Mouse (Mus musculus): ENCODE results near the gene Eif4e2. TPM values are rescaled to one million over a fixed set of nuclear protein-coding genes. Genes with fewer than 3 reads are reported as not detected.

Eif4e2 gene
- polyA plus RNA-seq, 1 experiment from 2014 or later: 131 TPM

DNA sequence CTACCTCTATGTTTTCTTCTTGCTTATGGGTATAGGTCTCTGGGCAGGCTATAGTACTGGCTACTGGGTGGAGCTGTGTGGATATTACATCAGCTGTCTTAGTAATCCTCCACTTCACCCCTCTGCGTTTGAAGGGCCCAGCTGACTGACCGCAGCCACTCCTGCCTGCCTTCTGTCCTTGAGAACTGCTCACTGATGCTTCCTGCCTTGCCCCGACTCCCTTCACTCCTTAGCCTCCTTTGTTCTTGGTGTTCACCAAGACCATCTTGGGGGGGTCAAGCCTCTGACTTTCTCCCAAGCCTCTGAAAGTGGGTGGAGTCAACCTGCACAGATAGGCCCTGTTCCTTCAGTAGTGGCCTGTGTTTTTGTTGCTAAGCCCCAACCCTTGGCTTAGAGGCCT is 58.7 kb downstream of the Eif4e2 start:
- 56% methylated on average over 3 of the region's 3 CpGs for WGBS
- H3K4me2 ChIP-seq (ENCODE audit: low read length): no peak overlapping the region

DNA sequence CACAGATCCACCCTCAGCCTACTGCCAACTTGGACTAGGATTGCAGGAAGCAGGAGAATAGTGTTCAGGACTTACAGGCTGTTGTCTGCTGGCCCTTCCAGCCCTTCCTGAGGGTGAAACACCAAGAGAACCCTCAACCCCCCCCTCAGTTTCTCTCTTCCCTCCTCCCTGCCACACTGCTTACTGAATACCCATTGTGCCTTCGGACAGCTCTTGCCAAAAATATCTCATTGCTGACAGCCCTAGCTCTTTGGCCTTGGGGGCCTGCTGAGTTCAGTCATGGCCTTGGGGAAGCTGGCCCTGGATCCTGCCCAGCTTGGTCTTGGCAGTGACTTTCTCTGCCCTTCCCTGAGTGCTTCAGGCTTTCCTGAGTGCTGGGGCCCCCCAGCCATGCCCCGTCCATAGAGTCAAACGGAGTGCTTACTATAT is 59.8 kb downstream of the Eif4e2 start:
- H3K4me2 ChIP-seq (ENCODE audit: low read length): no peak overlapping the region
- H3K4me3 ChIP-seq (ENCODE audit: low read depth, low read length): no peak overlapping the region
- H3K9ac ChIP-seq (ENCODE audit: low read length): no peak overlapping the region
- peaks cover 8% of the 10 kb centered on the region; the same call in 1 of the 2 replicates for H3K4me1 ChIP-seq (replicated peaks; ENCODE audit: control insufficient read depth, insufficient read depth, low read length)
- ATAC-seq (replicated peaks; ENCODE audit: low FRiP score, low TSS enrichment, low read depth) (no peak), DNase-seq (ENCODE audit: low spot score) (no peak)
- no peak overlapping the region for H3K27ac ChIP-seq (ENCODE audit: low read depth)
- no peaks in the 10 kb centered on the region for H3K36me3 ChIP-seq (ENCODE audit: control insufficient read depth, insufficient read depth, low read length)
- H3K27me3 ChIP-seq (replicated peaks; ENCODE audit: control insufficient read depth, insufficient read depth, low read length): no peaks in the 10 kb centered on the region
- H3K9me3 ChIP-seq (ENCODE audit: control insufficient read depth, low read length): no peaks in the 10 kb centered on the region
- WGBS: 70% methylated on average over 3 of the region's 3 CpGs

More for the DNA sequence above, 58.7 kb downstream of the Eif4e2 start:
- Histone ChIP-seq H3K4me3 (ENCODE audit: low read depth, low read length) (no peak overlapping the region), H3K27ac (ENCODE audit: low read depth) (no peak overlapping the region), H3K9ac (ENCODE audit: low read length) (no peak overlapping the region), H3K27me3 (replicated peaks; ENCODE audit: control insufficient read depth, insufficient read depth, low read length) (peaks cover 8% of the 10 kb centered on the region), H3K36me3 (ENCODE audit: control insufficient read depth, insufficient read depth, low read length) (no peaks in the 10 kb centered on the region), H3K4me1 (replicated peaks; ENCODE audit: control insufficient read depth, insufficient read depth, low read length) (peaks cover 8% of the 10 kb centered on the region; the same call in 1 of the 2 replicates), H3K9me3 (ENCODE audit: control insufficient read depth, low read length) (no peaks in the 10 kb centered on the region)
- DNase-seq (ENCODE audit: low spot score): no peak
- no peak for ATAC-seq (replicated peaks; ENCODE audit: low FRiP score, low TSS enrichment, low read depth)

DNA sequence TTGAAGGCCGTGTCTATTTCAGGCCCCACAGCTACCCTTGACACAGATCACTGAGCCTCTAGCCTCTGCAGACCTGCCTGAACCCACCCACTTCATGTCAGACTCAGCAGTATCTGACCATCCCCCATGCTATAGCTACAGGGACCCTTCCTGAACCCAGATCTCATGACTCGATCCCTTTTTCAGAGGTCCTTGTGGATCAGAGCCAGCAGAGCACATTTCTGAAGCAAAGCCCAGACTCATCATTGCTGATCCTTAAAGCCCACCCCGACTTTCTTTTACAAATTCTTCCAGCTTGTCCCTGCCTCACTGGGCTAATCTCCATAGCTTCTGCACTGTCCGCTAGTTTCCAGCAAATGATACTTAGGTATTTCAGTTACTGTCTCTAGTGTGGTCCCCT is 60.4 kb downstream of the Eif4e2 start:
- ATAC-seq (replicated peaks; ENCODE audit: low FRiP score, low TSS enrichment, low read depth) (no peak), DNase-seq (ENCODE audit: low spot score) (no peak)
- no peak overlapping the region for H3K27ac ChIP-seq (ENCODE audit: low read depth)
- no peak overlapping the region for H3K4me3 ChIP-seq (ENCODE audit: low read depth, low read length)
- H3K9ac ChIP-seq (ENCODE audit: low read length): no peak overlapping the region
- H3K36me3 ChIP-seq (ENCODE audit: control insufficient read depth, insufficient read depth, low read length): no peaks in the 10 kb centered on the region
- H3K9me3 ChIP-seq (ENCODE audit: control insufficient read depth, low read length): no peaks in the 10 kb centered on the region
- H3K4me2 ChIP-seq (ENCODE audit: low read length): no peak overlapping the region
- 75% methylated on average over 4 of the region's 4 CpGs for WGBS
- no peaks in the 10 kb centered on the region for H3K27me3 ChIP-seq (replicated peaks; ENCODE audit: control insufficient read depth, insufficient read depth, low read length)
- peaks cover 8% of the 10 kb centered on the region; the same call in 1 of the 2 replicates for H3K4me1 ChIP-seq (replicated peaks; ENCODE audit: control insufficient read depth, insufficient read depth, low read length)

DNA sequence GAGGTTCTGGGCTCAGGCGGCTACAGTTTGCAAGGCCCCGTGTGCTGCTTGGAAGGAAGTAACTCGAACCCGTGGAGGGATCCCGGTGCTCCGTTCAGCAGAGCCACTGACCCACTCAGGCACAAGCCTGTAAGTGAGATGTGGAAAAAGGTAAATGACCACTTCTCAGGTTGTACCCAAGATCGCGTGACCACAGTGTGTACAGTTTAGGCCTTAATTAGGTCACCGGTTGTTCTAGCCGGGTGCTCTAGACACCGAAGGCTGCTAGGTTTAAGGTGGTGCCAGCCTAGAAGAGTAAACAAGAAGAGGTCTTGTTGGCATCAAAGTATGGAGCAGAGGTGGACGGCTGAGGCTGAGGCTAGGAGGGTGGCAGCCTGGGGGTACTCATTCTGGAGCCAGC is 61.4 kb downstream of the Eif4e2 start:
- H3K27ac ChIP-seq (ENCODE audit: low read depth): no peak overlapping the region
- no peak for DNase-seq (ENCODE audit: low spot score)
- WGBS: 89% methylated on average over 12 of the region's 12 CpGs
- H3K36me3 ChIP-seq (ENCODE audit: control insufficient read depth, insufficient read depth, low read length): no peaks in the 10 kb centered on the region
- no peak overlapping the region for H3K4me2 ChIP-seq (ENCODE audit: low read length)
- ATAC-seq (replicated peaks; ENCODE audit: low FRiP score, low TSS enrichment, low read depth): no peak
- H3K27me3 ChIP-seq (replicated peaks; ENCODE audit: control insufficient read depth, insufficient read depth, low read length): no peaks in the 10 kb centered on the region
- H3K9me3 ChIP-seq (ENCODE audit: control insufficient read depth, low read length): no peaks in the 10 kb centered on the region
- H3K9ac ChIP-seq (ENCODE audit: low read length): no peak overlapping the region
- no peak overlapping the region for H3K4me3 ChIP-seq (ENCODE audit: low read depth, low read length)
- peaks cover 8% of the 10 kb centered on the region; the same call in 1 of the 2 replicates for H3K4me1 ChIP-seq (replicated peaks; ENCODE audit: control insufficient read depth, insufficient read depth, low read length)

DNA sequence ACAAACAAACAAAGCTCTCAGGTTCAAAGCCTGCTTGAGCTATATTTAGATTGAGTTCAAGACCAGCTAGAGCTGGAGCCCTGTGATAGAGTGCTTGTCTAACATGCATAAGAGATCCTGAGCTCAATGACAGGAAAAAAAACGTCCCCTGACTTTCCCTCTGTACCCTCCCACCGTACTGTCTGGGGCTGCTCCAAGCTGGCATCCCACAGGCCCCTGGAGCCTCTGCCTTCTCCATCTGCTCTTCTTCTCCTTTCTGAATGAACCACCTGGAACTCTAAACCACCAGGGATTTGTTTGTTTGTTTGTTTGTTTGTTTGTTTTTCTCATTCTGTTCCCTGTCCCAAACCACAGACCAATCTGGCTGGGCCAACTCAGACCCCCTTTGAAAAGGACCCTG is 62.3 kb downstream of the Eif4e2 start:
- peaks cover 1% of the 10 kb centered on the region; the same call in 1 of the 2 replicates for H3K4me1 ChIP-seq (replicated peaks; ENCODE audit: control insufficient read depth, insufficient read depth, low read length)
- H3K36me3 ChIP-seq (ENCODE audit: control insufficient read depth, insufficient read depth, low read length): no peaks in the 10 kb centered on the region
- H3K9ac ChIP-seq (ENCODE audit: low read length): no peak overlapping the region
- no peak overlapping the region for H3K4me2 ChIP-seq (ENCODE audit: low read length)
- DNase-seq (ENCODE audit: low spot score): no peak
- ATAC-seq (replicated peaks; ENCODE audit: low FRiP score, low TSS enrichment, low read depth): no peak
- H3K27ac ChIP-seq (ENCODE audit: low read depth): no peak overlapping the region
- H3K4me3 ChIP-seq (ENCODE audit: low read depth, low read length): no peak overlapping the region
- WGBS: 63% methylated on average over 2 of the region's 2 CpGs
- H3K27me3 ChIP-seq (replicated peaks; ENCODE audit: control insufficient read depth, insufficient read depth, low read length): no peaks in the 10 kb centered on the region
- H3K9me3 ChIP-seq (ENCODE audit: control insufficient read depth, low read length): no peaks in the 10 kb centered on the region

DNA sequence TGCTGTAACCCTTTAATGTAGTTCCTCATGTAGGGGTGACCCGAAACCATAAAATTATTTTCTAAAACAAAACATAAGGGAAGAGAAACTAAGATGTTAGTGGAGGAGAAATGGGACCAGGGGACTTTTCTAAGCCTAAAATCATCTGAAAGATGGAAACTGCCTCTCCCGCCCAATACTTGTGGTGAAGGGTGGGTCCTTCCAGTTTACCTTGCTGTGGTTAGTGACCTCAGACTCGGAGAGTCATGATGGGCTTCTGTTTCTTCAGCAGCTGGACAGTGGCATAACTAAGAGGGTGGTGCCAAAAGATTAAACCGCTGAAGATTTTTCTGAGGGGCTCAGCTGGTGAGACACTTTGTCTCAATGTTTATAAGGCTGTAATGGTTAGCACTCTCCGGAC is 66.6 kb downstream of the Eif4e2 start:
- ATAC-seq (replicated peaks; ENCODE audit: low FRiP score, low TSS enrichment, low read depth): no peak
- Histone ChIP-seq H3K27ac (ENCODE audit: low read depth) (no peak overlapping the region), H3K4me1 (replicated peaks; ENCODE audit: control insufficient read depth, insufficient read depth, low read length) (no peaks in the 10 kb centered on the region)

DNA sequence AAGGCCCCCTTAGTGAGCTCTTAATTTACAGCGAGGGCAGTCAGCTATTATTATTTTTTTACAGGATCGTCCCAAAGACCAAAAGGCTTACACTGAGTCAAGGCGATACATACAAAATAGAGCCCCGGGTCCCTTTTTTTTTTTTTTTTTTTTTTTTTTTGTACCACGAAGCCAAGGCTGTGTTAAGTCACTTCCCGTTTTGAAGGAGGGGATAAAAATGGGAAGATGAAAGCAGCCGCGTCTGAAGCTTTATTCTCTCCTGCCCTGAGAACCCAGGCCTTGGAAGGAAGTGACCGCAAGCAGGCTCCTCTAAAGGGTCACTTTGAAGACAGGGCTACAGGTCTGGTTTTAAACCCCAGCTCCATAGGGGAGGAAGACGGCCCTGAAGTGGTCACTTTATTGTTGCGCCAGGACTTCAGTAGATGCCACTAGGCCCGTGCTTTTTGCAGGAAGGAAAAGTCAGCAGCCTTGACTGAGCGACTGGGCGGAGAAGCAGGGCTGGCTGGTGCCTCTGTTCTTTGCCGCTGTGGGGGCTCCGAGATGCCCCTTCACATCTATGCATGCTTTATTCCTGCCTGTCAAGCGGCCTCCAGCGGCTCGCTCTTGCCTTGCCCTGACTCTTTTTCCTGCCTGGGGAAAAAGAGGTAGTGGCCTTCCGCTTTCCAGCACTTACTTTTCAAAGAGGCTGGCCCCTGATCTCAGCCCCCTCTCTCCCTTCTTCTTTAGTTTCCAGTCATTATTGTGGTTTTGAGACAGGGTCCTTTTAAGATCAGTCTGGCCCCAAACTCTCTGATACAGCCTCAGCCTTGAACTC is 68.1 kb downstream of the Eif4e2 start:
- Histone ChIP-seq H3K27me3 (replicated peaks; ENCODE audit: control insufficient read depth, insufficient read depth, low read length) (no peaks in the 10 kb centered on the region), H3K4me2 (ENCODE audit: low read length) (no peak overlapping the region), H3K4me1 (replicated peaks; ENCODE audit: control insufficient read depth, insufficient read depth, low read length) (no peaks in the 10 kb centered on the region), H3K9me3 (ENCODE audit: control insufficient read depth, low read length) (no peaks in the 10 kb centered on the region), H3K4me3 (ENCODE audit: low read depth, low read length) (no peak overlapping the region), H3K9ac (ENCODE audit: low read length) (no peak overlapping the region), H3K36me3 (ENCODE audit: control insufficient read depth, insufficient read depth, low read length) (no peaks in the 10 kb centered on the region), H3K27ac (ENCODE audit: low read depth) (no peak overlapping the region)
- no peak for DNase-seq (ENCODE audit: low spot score)
- ATAC-seq (replicated peaks; ENCODE audit: low FRiP score, low TSS enrichment, low read depth): no peak
- WGBS: 27% methylated on average over 20 of the region's 20 CpGs

More for the DNA sequence above, 66.6 kb downstream of the Eif4e2 start:
- Histone ChIP-seq H3K27me3 (replicated peaks; ENCODE audit: control insufficient read depth, insufficient read depth, low read length) (no peaks in the 10 kb centered on the region), H3K4me3 (ENCODE audit: low read depth, low read length) (no peak overlapping the region), H3K9ac (ENCODE audit: low read length) (no peak overlapping the region), H3K9me3 (ENCODE audit: control insufficient read depth, low read length) (no peaks in the 10 kb centered on the region), H3K36me3 (ENCODE audit: control insufficient read depth, insufficient read depth, low read length) (no peaks in the 10 kb centered on the region), H3K4me2 (ENCODE audit: low read length) (no peak overlapping the region)
- WGBS: 71% methylated on average over 5 of the region's 5 CpGs
- no peak for DNase-seq (ENCODE audit: low spot score)

DNA sequence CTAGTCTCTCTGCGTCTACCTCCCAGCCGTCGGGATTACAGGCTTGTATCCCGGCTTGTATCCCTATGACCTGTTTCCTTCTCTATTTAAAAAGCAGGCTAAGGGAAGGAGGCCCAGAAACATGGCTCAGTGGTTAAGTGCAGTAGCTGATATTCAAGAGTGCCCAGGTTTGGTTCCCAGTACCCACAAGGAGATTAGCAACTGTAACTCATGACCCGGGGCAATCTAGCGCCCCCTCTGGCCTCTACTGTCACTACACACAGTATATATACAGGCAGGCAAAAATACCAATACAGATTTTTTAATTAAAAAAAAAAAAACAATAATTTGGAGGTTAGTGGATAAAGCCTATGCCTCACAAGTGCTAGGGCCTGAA is 68.7 kb downstream of the Eif4e2 start:
- no peaks in the 10 kb centered on the region for H3K36me3 ChIP-seq (ENCODE audit: control insufficient read depth, insufficient read depth, low read length)
- H3K4me3 ChIP-seq (ENCODE audit: low read depth, low read length): no peak overlapping the region
- no peak overlapping the region for H3K4me2 ChIP-seq (ENCODE audit: low read length)
- no peak overlapping the region for H3K9ac ChIP-seq (ENCODE audit: low read length)
- DNase-seq (ENCODE audit: low spot score): no peak
- ATAC-seq (replicated peaks; ENCODE audit: low FRiP score, low TSS enrichment, low read depth): no peak
- no peaks in the 10 kb centered on the region for H3K4me1 ChIP-seq (replicated peaks; ENCODE audit: control insufficient read depth, insufficient read depth, low read length)
- 71% methylated on average over 6 of the region's 6 CpGs for WGBS
- no peaks in the 10 kb centered on the region for H3K27me3 ChIP-seq (replicated peaks; ENCODE audit: control insufficient read depth, insufficient read depth, low read length)
- no peak overlapping the region for H3K27ac ChIP-seq (ENCODE audit: low read depth)
- no peaks in the 10 kb centered on the region for H3K9me3 ChIP-seq (ENCODE audit: control insufficient read depth, low read length)

DNA sequence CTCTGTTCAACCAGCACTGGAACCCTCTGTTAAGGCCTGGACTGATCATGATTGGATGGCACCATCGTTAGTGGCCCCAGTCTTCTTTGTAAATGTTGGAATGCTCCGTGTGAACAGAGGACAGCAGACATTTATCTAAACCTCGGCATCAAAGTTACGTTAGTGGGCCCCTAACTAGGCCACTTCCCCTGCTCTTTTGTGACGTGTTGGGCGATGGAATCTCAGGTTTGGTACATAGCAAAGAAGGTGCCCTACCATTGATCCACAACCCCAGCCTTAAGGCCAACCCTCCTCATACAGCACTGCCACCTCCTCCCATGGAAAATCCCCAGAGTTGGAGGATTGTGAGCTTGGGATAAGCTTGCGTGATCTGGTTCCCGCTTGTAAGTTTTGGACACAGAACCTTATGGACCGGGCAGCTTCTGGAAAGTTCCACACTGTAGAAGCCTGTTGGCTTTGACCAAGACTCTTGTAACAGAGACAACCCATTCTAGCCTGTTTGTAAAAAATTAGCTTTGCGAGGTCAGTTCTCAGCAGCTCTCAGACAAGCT is 69.8 kb downstream of the Eif4e2 start:
- H3K4me1 ChIP-seq (replicated peaks; ENCODE audit: control insufficient read depth, insufficient read depth, low read length): no peaks in the 10 kb centered on the region
- no peaks in the 10 kb centered on the region for H3K27me3 ChIP-seq (replicated peaks; ENCODE audit: control insufficient read depth, insufficient read depth, low read length)
- H3K9me3 ChIP-seq (ENCODE audit: control insufficient read depth, low read length): no peaks in the 10 kb centered on the region
- 77% methylated on average over 10 of the region's 10 CpGs for WGBS
- DNase-seq (ENCODE audit: low spot score) (no peak), ATAC-seq (replicated peaks; ENCODE audit: low FRiP score, low TSS enrichment, low read depth) (no peak)
- no peak overlapping the region for H3K27ac ChIP-seq (ENCODE audit: low read depth)
- H3K9ac ChIP-seq (ENCODE audit: low read length): no peak overlapping the region
- no peak overlapping the region for H3K4me2 ChIP-seq (ENCODE audit: low read length)
- H3K36me3 ChIP-seq (ENCODE audit: control insufficient read depth, insufficient read depth, low read length): no peaks in the 10 kb centered on the region
- no peak overlapping the region for H3K4me3 ChIP-seq (ENCODE audit: low read depth, low read length)

All from intestine, embryonic 14.5 days (tissue).